ENCODE assay signal across 10 mouse cellular contexts in genomic region chr11:90251923-90252322, GRCm38 (mm10). TPM values are rescaled to one million over a fixed set of nuclear protein-coding genes. Genes with fewer than 3 reads are reported as not detected.
A peak's percentile ranks its signal among the peaks of the same experiment; 100 is the strongest.
DNase-seq lines count a peak whose midpoint lies in the region; ATAC-seq and TF ChIP-seq lines count a peak whose summit lies in the region.
"Had no signal": no experiment of that assay in that cellular context is flagged by ENCODE, and none has a peak within 500 bp of the region (broad histone marks: within the 10 kb centered on the region; RNA-seq: fewer than 3 reads in every experiment).

No protein-coding gene starts in this region.

- TF ChIP-seq CTCF in kidney, adult 2 months (conservative IDR thresholded peaks at IDR 0.05; ENCODE audit: insufficient read depth, insufficient read length, low read depth, low read length), result no peak
- TF ChIP-seq CTCF in C2C12 (IDR thresholded peaks at IDR 0.05; ENCODE audit: control insufficient read depth, insufficient read depth, insufficient read length), result no peak

- no peaks in the 10 kb centered on the region for H3K27me3 ChIP-seq in kidney, adult 2 months (replicated peaks; ENCODE audit: control insufficient read depth, insufficient read depth, low read length)
- no peaks in the 10 kb centered on the region for H3K27me3 ChIP-seq in C2C12 (ENCODE audit: control insufficient read depth, insufficient read depth, insufficient read length)
- H3K27me3 ChIP-seq in heart, embryonic 13.5 days (replicated peaks), result no peaks in the 10 kb centered on the region
- H3K27me3 ChIP-seq: forebrain, embryonic 15.5 days had no signal

- H3K4me2 ChIP-seq in heart, embryonic 13.5 days, result peak overlapping the region; percentile 82

- no peak overlapping the region for H3K27ac ChIP-seq in kidney, adult 2 months (ENCODE audit: insufficient read depth, low read depth, low read length)
- peak overlapping the region; percentile 95 for H3K27ac ChIP-seq in heart, embryonic 13.5 days (replicated peaks)
- H3K27ac ChIP-seq: forebrain, embryonic 15.5 days had no signal

- DNase-seq in kidney, adult 2 months, result peak; percentile 27
- no peak for DNase-seq in kidney, adult 9 months
- no peak for DNase-seq in right cerebral cortex, postnatal 36 days (ENCODE audit: low spot score in 2 of 2)
- no peak for DNase-seq in left cerebral cortex, postnatal 14 days (ENCODE audit: low spot score in 2 of 2)
- no peak for DNase-seq in frontal cortex, postnatal 10 days (ENCODE audit: low spot score in 2 of 2)

- no peak for TF ChIP-seq POLR2A in kidney, adult 2 months (IDR thresholded peaks at IDR 0.05; ENCODE audit: low read depth, low read length)

- H3K79me3 ChIP-seq in C2C12 (ENCODE audit: low read depth), result peaks cover 74% of the 10 kb centered on the region

- H3ac ChIP-seq in C2C12 (ENCODE audit: control insufficient read depth, insufficient read length, low read depth), result peak overlapping the region; percentile 54

- H3K9me3 ChIP-seq in heart, embryonic 13.5 days, result no peaks in the 10 kb centered on the region
- H3K9me3 ChIP-seq: forebrain, embryonic 15.5 days had no signal

- intact Hi-C loops in left cerebral cortex, postnatal 14 days (cut with DNase I), result no loop called here

- H3K4me1 ChIP-seq in kidney, adult 2 months (ENCODE audit: control insufficient read depth, insufficient read depth, low read length), result peaks cover 14% of the 10 kb centered on the region
- H3K4me1 ChIP-seq in heart, embryonic 13.5 days, result peaks cover 72% of the 10 kb centered on the region

- no peaks in the 10 kb centered on the region for H3K36me3 ChIP-seq in kidney, adult 2 months (ENCODE audit: control insufficient read depth, insufficient read depth, low read length)
- peaks cover 35% of the 10 kb centered on the region for H3K36me3 ChIP-seq in C2C12 (ENCODE audit: control insufficient read depth, insufficient read depth)
- peaks cover 2% of the 10 kb centered on the region; the same call in 1 of the 2 replicates for H3K36me3 ChIP-seq in heart, embryonic 13.5 days
- H3K36me3 ChIP-seq: forebrain, embryonic 15.5 days had no signal

- 12% methylated on average over 2 of the region's 2 CpGs for WGBS in kidney, adult 2 months
- WGBS in heart, embryonic 13.5 days, result 7% methylated on average over 2 of the region's 2 CpGs

- H3K4me3 ChIP-seq in kidney, adult 2 months (ENCODE audit: insufficient read depth, low read depth, low read length), result no peak overlapping the region
- H3K4me3 ChIP-seq in C2C12 (ENCODE audit: insufficient read depth, poor library complexity, severe bottlenecking), result peak overlapping the region; percentile 92
- H3K4me3 ChIP-seq in heart, embryonic 13.5 days, result peak overlapping the region; percentile 94
- H3K4me3 ChIP-seq: forebrain, embryonic 15.5 days had no signal

- peaks cover 77% of the 10 kb centered on the region for H3K79me2 ChIP-seq in C2C12 (ENCODE audit: control insufficient read depth, insufficient read depth)

- H3K9ac ChIP-seq in heart, embryonic 13.5 days, result peak overlapping the region; percentile 98
- H3K9ac ChIP-seq: forebrain, embryonic 15.5 days had no signal

- no peak for ATAC-seq in heart, embryonic 13.5 days (ENCODE audit: extremely low read depth, insufficient number of reproducible peaks, low FRiP score, low TSS enrichment)
- peak; percentile 35; the same call in 1 of the 2 replicates for ATAC-seq in megakaryocyte-erythroid progenitor cell, adult 5-6 weeks (replicated peaks; ENCODE audit: low FRiP score, low TSS enrichment, poor library complexity, severe bottlenecking)
- ATAC-seq: forebrain, embryonic 15.5 days; inflammation-experienced regulatory T-cells, adult 6 months had no signal

TF ChIP-seq in C2C12, 6 proteins besides CTCF, POLR2A, EP300 and RAD21:
- TF ChIP-seq MYOG (IDR thresholded peaks at IDR 0.05; ENCODE audit: control insufficient read depth, extremely low read depth, insufficient read length) (no peak), FOSL1 (IDR thresholded peaks at IDR 0.05; ENCODE audit: insufficient read depth, low read length, poor library complexity, severe bottlenecking) (no peak), MAX (IDR thresholded peaks at IDR 0.05) (no peak), MYOD1 (IDR thresholded peaks at IDR 0.05; ENCODE audit: control insufficient read depth, insufficient read length, low read depth) (no peak), CEBPB (IDR thresholded peaks at IDR 0.05; ENCODE audit: low read depth) (no peak), USF1 (IDR thresholded peaks at IDR 0.05; ENCODE audit: low read depth) (no peak)

RNA-seq across cellular contexts. Expression of gene Mmd, which starts 2.7 kb away (rescaled TPM):
- 27.6 and 29.1 TPM in 2 replicates for polyA plus RNA-seq in kidney, adult 2 months (2012; rRNA removed)
- 257 TPM for polyA plus RNA-seq in C2C12 (2012; fragmentation: generic; extraction: Trizol)
- polyA plus RNA-seq in heart, embryonic 13.5 days (2015; fragmentation: Nextera tagmentation; extraction: Ambion mirVana), result 84.1 and 99.1 TPM in 2 replicates
- total RNA-seq in megakaryocyte-erythroid progenitor cell, adult 5-6 weeks (2014; fragmentation: Nextera tagmentation), result 12.5 and 21.9 TPM in 2 replicates
- total RNA-seq in megakaryocyte-erythroid progenitor cell, adult 5-6 weeks (2017), result 14.6 and 19.7 TPM in 2 replicates
- total RNA-seq in left cerebral cortex, postnatal 14 days (2021), result 100 to 1,000 TPM; 219 to 221 TPM
